Mouse (Mus musculus): ENCODE measurements around the gene Wdfy3. TPM values are rescaled to one million over a fixed set of nuclear protein-coding genes. Genes with fewer than 3 reads are reported as not detected.
"Not testable (repeated sequence)": the region's sequence is repeated elsewhere in the genome, so short reads cannot be mapped to it uniquely, and the experiment has no call there.

The Wdfy3 gene
- total RNA-seq (2015; ENCODE audit: low replicate concordance) (15.9 and 16.2 TPM in 2 replicates), total RNA-seq (2017; ENCODE audit: low replicate concordance) (13.7 and 17.8 TPM in 2 replicates)

GRCm38 (mm10) chr5:102069767-102070413 is at the start of gene Wdfy3:
Wdfy3 (minus strand) TSS chr5:102069921.
- peak; percentile 94 for ATAC-seq (replicated peaks; ENCODE audit: low FRiP score, poor library complexity, severe bottlenecking)

GRCm38 (mm10) chr5:102113009-102113408 is 43.3 kb upstream of the Wdfy3 start:
- no peak for ATAC-seq (replicated peaks; ENCODE audit: low FRiP score, poor library complexity, severe bottlenecking)

DNA sequence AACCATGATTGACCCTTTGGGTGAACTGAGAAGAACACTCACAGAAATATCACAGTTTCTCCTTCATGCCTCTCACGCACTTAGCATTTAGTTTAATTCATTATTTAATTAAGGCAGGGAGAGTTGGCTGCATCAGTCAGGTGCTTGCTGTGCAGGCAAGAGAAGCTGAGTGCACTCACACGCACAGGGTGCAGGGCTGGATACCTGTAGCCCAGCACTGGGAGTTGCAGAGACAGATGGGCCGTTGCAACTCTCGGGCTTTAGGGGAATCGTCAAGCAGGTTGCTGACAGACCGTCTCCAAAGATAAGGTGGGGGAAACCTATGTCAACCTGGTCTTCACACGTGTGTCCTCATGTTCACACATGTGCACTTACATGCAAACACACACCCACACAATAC is 42.3 kb upstream of the Wdfy3 start:
- no peak for ATAC-seq (replicated peaks; ENCODE audit: low FRiP score, poor library complexity, severe bottlenecking)

- no peak for ATAC-seq (replicated peaks; ENCODE audit: low FRiP score, poor library complexity, severe bottlenecking)
These were observed 40.3 kb upstream of the Wdfy3 start for GRCm38 (mm10) chr5:102110031-102110430.

- no peak for ATAC-seq (replicated peaks; ENCODE audit: low FRiP score, poor library complexity, severe bottlenecking)
These were observed 36.2 kb upstream of the Wdfy3 start for GRCm38 (mm10) chr5:102105919-102106318.

- ATAC-seq (replicated peaks; ENCODE audit: low FRiP score, poor library complexity, severe bottlenecking), result not testable (repeated sequence)
These were observed 32.1 kb upstream of the Wdfy3 start for GRCm38 (mm10) chr5:102101815-102102214.

DNA sequence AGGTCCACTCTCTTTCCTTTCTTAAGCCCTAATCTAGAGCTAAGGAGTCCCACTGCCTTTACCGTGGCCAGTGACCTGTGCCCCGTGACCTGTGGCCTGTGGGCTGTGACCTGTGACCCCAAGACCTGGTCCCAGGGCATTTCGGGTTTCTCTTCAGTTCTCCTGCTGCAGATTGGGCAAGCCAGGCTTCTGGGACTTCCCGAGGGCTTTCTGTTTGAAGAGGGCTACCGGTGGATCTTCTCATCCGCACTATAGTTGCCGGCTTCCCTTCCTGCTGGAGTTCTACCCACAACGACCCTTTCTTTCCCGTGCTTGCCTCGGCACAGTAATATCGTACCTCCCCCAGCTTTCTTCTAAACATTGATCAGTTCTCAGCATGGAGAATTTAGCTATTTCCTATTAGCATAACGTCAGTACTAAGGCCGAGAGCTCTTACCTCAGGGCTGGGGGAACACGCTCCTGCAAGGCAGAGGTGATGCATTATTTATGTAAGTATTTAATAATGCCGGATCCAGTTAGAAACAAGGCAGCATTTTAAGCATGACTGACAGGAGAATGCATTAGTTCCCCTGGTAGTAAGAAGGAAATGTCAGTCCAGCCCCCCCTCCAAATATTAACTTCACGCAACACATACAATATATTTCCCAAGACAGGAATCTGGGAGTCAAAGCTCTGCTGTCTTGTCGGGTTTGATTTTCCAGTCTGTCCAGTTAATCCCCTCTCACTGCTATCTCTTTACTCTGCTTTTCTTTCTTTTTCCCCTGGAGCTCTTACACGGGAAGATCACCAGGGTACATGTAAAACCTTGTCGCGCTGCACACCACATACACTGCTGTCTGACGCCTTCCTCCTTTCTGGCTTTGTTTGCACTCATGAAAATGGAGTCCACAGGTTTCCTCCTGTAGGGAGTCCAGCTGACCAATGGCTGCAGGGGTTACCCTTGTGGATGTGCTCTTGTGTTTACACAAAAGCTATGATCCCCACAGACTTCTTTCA is 30.8 kb upstream of the Wdfy3 start:
- ATAC-seq (replicated peaks; ENCODE audit: low FRiP score, poor library complexity, severe bottlenecking), result no peak

GRCm38 (mm10) chr5:102095576-102095975 is 25.9 kb upstream of the Wdfy3 start:
- no peak for ATAC-seq (replicated peaks; ENCODE audit: low FRiP score, poor library complexity, severe bottlenecking)

DNA sequence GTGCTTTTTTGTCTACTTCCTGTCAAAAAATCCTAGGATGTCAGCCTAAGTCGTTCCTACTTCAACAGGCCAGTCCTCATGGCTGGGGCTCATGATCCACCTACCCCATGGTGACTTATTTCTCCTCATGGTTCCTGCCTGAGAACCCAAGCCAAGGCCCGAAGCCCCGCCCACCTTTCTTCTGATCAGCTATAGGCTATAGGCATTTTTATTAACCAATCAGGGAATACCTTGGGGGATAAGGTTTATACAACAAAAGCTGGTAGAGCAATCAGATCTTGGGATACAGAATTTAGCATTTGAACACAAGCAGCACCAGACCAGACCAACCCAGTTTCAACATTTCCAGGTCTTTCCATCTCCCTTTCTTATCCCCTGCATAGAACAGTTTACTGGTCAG is 21.0 kb upstream of the Wdfy3 start:
- no peak for ATAC-seq (replicated peaks; ENCODE audit: low FRiP score, poor library complexity, severe bottlenecking)

DNA sequence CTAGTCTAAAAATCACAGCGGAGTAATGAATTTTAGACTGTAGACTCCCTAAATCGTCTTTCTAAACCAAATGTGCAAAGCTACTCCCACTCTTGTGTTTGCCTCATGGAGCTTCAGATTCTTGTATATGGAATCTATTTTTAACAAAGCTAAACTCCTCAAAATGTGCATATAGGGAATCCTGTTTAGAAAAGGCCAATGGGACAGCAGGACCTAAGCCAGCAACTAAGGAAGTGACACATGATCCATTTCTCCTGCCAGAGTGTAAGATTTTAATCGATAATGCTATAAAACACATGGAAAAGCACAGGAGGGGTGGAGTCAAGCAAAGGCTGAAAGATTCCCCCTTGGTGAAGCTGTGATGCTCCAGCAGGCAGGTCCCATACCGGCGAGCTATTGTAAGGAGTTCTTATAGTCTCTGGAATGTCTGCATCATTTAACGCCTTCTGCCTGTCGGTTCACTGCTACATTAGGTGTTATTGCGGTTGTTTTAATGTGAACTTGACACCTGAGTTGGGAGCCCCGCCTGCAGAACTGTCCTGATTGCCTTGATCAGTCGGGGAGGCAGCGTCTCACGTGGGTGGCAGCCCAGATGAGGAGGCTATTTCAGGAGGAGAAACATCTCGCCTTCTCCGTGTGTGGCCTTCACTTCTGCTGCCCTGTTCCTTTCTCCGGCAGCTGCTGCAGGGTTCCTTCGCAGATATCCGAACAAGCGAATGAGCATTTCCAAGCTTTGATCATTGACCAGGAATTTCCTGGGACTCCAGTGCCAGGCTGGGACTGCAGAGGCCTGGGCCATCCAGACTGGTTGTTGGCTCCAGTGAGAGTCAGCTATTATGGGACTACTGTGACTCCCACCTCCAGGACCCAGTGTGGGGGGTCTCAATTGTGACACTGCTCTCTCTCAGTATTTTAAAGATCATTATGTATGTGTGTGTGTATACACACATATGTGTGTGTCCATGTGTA is 15.3 kb upstream of the Wdfy3 start:
- ATAC-seq (replicated peaks; ENCODE audit: low FRiP score, poor library complexity, severe bottlenecking), result no peak

- no peak for ATAC-seq (replicated peaks; ENCODE audit: low FRiP score, poor library complexity, severe bottlenecking)
These were observed 4.4 kb upstream of the Wdfy3 start for GRCm38 (mm10) chr5:102074086-102074485.

GRCm38 (mm10) chr5:102072057-102072456 is 2.3 kb upstream of the Wdfy3 start:
- no peak for ATAC-seq (replicated peaks; ENCODE audit: low FRiP score, poor library complexity, severe bottlenecking)

- no peak for ATAC-seq (replicated peaks; ENCODE audit: low FRiP score, poor library complexity, severe bottlenecking)
These were observed 1.5 kb upstream of the Wdfy3 start for GRCm38 (mm10) chr5:102071241-102071640.

DNA sequence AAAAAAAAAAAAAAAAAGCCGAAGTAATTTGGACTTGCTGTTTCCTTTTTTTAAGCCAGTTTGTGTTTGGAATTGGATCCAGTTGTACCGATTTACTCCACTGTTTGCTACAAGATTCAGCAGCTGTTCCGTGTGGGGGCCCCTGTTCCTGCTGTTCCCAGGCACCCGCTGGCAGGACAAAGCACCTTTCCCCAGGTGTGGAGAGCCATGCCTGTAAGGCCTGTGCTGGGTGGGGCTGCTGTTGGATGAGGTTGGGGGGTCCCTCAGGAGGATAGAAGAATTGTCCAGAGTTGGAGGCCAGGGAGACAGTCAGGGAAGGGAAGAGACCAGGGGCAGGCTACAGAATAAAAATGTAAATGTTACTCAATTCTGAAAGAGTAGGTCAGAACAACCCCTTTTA is 1.1 kb upstream of the Wdfy3 start:
- no peak for ATAC-seq (replicated peaks; ENCODE audit: low FRiP score, poor library complexity, severe bottlenecking)

- ATAC-seq (replicated peaks; ENCODE audit: low FRiP score, poor library complexity, severe bottlenecking), result no peak
These were observed 670 bp upstream of the Wdfy3 start for GRCm38 (mm10) chr5:102070414-102070768.

DNA sequence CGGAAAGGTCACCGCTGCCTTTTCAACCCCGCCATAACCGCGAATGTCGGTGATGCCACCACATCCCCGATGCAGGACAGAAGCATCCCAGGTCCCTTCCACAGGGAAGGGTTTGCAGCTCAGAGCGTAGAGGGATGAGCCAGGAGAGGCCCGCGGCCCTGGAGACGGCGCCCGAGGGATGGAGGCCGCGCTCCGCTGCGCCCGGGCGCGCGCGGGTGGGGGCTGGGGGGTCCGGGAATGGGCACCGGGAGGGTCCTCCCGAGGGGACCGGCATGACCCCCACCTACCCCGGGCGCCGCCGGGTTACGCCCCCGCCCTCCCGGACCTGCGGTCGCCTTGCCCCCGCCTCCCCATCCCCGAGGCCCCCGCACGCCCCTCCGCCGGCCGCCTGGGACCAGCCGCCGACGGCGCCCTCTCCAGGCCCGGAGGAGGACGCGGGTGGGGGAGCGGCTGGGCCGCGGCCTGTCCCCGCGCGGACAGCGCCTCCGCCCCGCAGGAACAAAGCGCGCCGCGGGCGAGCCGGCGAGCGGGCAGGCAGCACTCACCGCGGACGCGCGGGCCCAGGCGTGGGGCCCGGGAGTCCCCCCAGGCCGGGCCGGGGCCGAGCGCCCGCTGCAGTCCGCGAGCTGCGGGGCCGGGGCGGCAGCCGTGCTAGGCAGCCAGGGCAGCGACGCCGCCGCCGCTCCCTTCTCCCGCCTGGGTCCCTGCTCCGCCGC is 512 bp downstream of the Wdfy3 start:
- peak; percentile 59 for ATAC-seq (replicated peaks; ENCODE audit: low FRiP score, poor library complexity, severe bottlenecking)

- no peak for ATAC-seq (replicated peaks; ENCODE audit: low FRiP score, poor library complexity, severe bottlenecking)
These were observed 3.3 kb downstream of the Wdfy3 start for GRCm38 (mm10) chr5:102066458-102066857.

DNA sequence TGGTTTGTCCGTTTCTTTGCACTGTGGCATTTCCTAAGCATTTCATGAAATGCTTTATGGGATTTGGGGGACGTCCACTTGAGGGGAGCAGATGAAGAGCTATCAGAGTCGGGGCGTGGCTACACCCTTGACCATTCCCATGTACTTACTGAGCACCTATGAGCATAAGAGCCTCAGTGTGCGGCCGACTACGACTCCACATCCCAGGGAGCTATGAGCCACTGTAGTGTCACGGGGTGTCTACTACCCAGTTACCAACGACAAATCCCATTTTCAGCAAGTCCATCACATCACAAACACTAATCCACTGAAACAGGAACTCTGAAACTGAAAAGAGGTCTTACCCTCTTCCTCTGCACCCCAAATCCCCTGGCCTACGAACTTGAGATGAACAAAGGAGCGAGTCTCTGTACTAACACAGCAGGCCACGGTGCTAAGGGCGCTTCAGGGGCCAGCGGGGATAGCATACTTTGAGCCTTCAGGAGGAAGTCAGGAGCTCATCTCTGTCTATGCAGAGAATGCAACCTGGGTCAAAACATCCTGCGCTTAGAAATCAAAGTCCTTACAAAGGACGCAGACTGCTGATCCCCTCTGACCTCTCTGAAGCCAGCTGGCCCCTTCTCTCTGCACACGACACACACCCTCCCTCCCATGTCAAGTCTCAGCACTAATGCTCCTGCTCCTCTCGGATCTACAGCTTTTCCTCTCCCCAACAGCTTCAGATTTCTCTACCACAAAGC is 6.5 kb downstream of the Wdfy3 start:
- no peak for ATAC-seq (replicated peaks; ENCODE audit: low FRiP score, poor library complexity, severe bottlenecking)

- ATAC-seq (replicated peaks; ENCODE audit: low FRiP score, poor library complexity, severe bottlenecking), result no peak
These were observed 7.9 kb downstream of the Wdfy3 start for GRCm38 (mm10) chr5:102061816-102062215.
